Mouse (Mus musculus) myocyte (in vitro differentiated cells): ENCODE data around the gene 4930407I10Rik.

Experiments
- CEBPB ChIP-seq: IDR thresholded peaks from 2 replicates; pipeline ENCODE4 v1.6.1; 2011; ENCODE audit warnings: mild to moderate bottlenecking, moderate library complexity; ENCODE audit not compliant: poor library complexity, insufficient read depth, severe bottlenecking
- TCF3 ChIP-seq: IDR thresholded peaks from one replicate; pipeline ENCODE4 v1.6.1; 2011; ENCODE audit warnings: low read depth, control low read depth; ENCODE audit not compliant: insufficient read length

DNA sequence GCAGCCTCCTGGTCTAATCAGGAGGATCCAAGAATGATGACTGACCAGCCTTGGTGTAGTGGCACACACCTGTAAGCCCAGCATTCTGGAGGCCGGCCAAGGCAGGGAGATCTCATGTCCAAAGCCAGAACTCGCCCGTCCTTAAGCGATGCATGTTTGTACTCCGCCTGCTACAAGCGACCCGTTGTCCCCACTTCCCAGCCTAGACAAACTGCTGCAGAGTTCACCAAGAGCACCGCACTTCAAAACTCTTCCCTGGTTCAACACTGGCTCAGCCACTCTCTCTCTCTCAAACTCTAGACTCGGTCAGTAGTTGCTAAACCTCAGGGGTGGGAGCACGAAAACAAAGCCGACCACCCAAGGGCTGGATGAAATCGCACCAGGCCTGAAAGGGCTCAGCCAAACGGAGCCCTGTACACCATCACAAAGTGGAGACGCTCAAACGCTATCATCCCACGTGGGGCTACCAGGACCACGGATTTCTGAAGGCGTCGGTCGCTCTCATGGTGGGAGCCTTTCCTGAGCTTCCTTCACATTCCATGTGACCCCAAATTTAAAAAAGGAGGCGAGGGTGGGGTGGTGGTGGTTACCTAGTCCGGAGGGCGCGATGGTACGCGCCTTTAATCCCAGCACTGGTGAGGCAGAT is 12.6 kb upstream of the 4930407I10Rik start:
- no peak for TF ChIP-seq TCF3
- no peak for TF ChIP-seq CEBPB
